Mouse (Mus musculus): ENCODE measurements at regions not wholly inside any gene's neighbourhood (a gene's known extent, or its start where the extent isn't known, plus 50 kb on each side); places are given as distances from the start of the nearest gene placed in this dataset.

- no peaks in the 10 kb centered on the region for H3K9me3 ChIP-seq (ENCODE audit: low read length)
- no peak overlapping the region for H3K9ac ChIP-seq
- TF ChIP-seq CTCF (IDR thresholded peaks at IDR 0.05; ENCODE audit: low read depth), result no peak
- no peak overlapping the region for H3K27ac ChIP-seq (ENCODE audit: low read depth, low read length)
- ATAC-seq, result no peak
- no peaks in the 10 kb centered on the region for H3K27me3 ChIP-seq (ENCODE audit: insufficient read depth, low read length)
- no peak overlapping the region for H3K4me2 ChIP-seq (ENCODE audit: low read depth)
- no peaks in the 10 kb centered on the region for H3K4me1 ChIP-seq (ENCODE audit: insufficient read depth)
- no peak for DNase-seq
- 74% methylated on average over 17 of the region's 17 CpGs for WGBS
- no peak overlapping the region for H3K4me3 ChIP-seq (ENCODE audit: low read depth, low read length)
- no peaks in the 10 kb centered on the region for H3K36me3 ChIP-seq (ENCODE audit: insufficient read depth)
These were observed 91.0 kb upstream of the Zfhx3 start for GRCm38 (mm10) chr8:107851236-107852043.

GRCm38 (mm10) chr8:107859770-107860169 lies 82.7 kb upstream of the Zfhx3 start:
- peak overlapping the region; percentile 69 for H3K27ac ChIP-seq (ENCODE audit: low read depth, low read length)
- 54% methylated on average over 4 of the region's 4 CpGs for WGBS
- ATAC-seq (peak; percentile 90), DNase-seq (no peak)
- H3K4me3 ChIP-seq (ENCODE audit: low read depth, low read length), result no peak overlapping the region
- H3K27me3 ChIP-seq (ENCODE audit: insufficient read depth, low read length), result no peaks in the 10 kb centered on the region
- no peaks in the 10 kb centered on the region for H3K9me3 ChIP-seq (ENCODE audit: low read length)
- TF ChIP-seq CTCF (IDR thresholded peaks at IDR 0.05; ENCODE audit: low read depth), result peak; percentile 15; the same call in 1 of the 2 replicates
- no peak overlapping the region for H3K4me2 ChIP-seq (ENCODE audit: low read depth)
- 0 out of 2 replicates have a peak, but pooled peaks cover 3% of the 10 kb centered on the region for H3K4me1 ChIP-seq (ENCODE audit: insufficient read depth)
- H3K36me3 ChIP-seq (ENCODE audit: insufficient read depth), result no peaks in the 10 kb centered on the region
- H3K9ac ChIP-seq, result no peak overlapping the region

DNA sequence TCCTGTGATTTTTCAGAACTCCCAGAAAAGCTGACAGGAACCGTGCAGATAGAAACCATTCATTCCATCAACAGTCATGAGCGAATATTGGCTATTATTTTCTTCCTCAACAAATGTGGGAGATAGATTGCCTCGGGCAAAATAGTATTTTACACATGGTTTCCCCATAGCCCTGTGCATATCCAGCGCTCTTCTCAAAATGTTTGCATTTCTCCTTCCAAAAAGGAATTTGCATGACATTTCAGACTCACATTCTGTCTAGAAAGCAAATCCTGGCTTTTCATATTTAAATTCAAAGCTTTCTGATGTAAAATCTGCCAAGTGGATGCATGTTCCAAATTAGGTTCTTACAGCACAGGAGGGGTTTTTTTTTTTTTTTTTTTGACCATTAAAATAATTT lies 82.2 kb upstream of the Zfhx3 start:
- no peaks in the 10 kb centered on the region for H3K9me3 ChIP-seq (ENCODE audit: low read length)
- TF ChIP-seq CTCF (IDR thresholded peaks at IDR 0.05; ENCODE audit: low read depth), result no peak
- peak; percentile 49; the same call in 1 of the 2 replicates for ATAC-seq
- 20% methylated on average over 4 of the region's 4 CpGs for WGBS
- no peaks in the 10 kb centered on the region for H3K27me3 ChIP-seq (ENCODE audit: insufficient read depth, low read length)
- peak overlapping the region; percentile 15; the same call in 1 of the 2 replicates for H3K9ac ChIP-seq
- 0 out of 2 replicates have a peak, but pooled peaks cover 3% of the 10 kb centered on the region for H3K4me1 ChIP-seq (ENCODE audit: insufficient read depth)
- H3K4me3 ChIP-seq (ENCODE audit: low read depth, low read length), result no peak overlapping the region
- peak; percentile 35 for DNase-seq
- peak overlapping the region; percentile 69 for H3K27ac ChIP-seq (ENCODE audit: low read depth, low read length)
- H3K4me2 ChIP-seq (ENCODE audit: low read depth), result no peak overlapping the region
- H3K36me3 ChIP-seq (ENCODE audit: insufficient read depth), result no peaks in the 10 kb centered on the region

DNA sequence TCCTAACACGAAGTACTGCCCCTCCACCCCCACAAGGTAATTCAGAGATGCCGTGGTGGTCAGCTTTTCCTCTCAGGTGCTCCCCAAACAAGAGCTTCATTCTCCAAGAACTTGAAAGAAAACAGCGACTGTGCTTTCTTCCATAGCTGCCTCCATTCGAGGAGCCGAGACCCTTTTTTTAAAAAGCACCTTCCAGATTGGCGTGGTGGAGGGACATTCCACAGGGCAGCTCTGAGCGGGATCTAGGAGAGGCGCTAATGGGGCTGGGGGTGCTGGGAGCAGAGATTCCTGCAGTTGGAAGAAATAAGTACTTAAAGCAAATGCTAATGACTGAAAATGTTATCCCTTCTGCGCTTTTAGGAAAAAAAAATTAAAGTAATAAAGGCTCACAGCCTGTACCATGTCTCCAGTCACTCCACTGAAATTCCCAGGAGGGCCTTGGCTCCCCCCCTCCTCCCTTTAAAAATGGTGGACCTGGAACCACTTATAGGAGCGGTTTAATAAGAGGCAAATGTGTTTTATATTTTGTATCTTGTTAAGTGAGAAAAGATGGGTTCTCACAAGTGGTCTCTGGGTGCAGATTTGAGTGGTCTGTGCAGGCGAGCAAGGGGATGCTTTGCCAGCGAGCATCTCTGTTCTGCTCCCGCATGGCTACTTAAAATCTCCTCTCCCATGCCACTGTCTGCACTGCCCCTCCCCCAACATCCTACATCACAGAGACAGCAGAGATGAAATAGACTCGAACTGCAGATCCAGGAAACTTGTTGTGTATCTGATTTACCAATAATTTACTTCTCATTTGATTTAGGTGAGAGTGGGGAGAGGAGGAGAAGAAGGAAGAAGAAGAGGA lies 77.4 kb upstream of the Zfhx3 start:
- no peaks in the 10 kb centered on the region for H3K36me3 ChIP-seq (ENCODE audit: insufficient read depth)
- 68% methylated on average over 14 of the region's 14 CpGs for WGBS
- H3K27ac ChIP-seq (ENCODE audit: low read depth, low read length), result no peak overlapping the region
- DNase-seq (no peak), ATAC-seq (no peak)
- H3K9me3 ChIP-seq (ENCODE audit: low read length), result no peaks in the 10 kb centered on the region
- H3K9ac ChIP-seq, result no peak overlapping the region
- H3K27me3 ChIP-seq (ENCODE audit: insufficient read depth, low read length), result no peaks in the 10 kb centered on the region
- H3K4me3 ChIP-seq (ENCODE audit: low read depth, low read length), result no peak overlapping the region
- no peak for TF ChIP-seq CTCF (IDR thresholded peaks at IDR 0.05; ENCODE audit: low read depth)
- H3K4me1 ChIP-seq (ENCODE audit: insufficient read depth), result 0 out of 2 replicates have a peak, but pooled peaks cover 3% of the 10 kb centered on the region
- H3K4me2 ChIP-seq (ENCODE audit: low read depth), result no peak overlapping the region

GRCm38 (mm10) chr8:107865744-107866143 lies 76.7 kb upstream of the Zfhx3 start:
- H3K4me3 ChIP-seq (ENCODE audit: low read depth, low read length), result no peak overlapping the region
- no peak for ATAC-seq
- H3K9ac ChIP-seq, result no peak overlapping the region
- H3K4me2 ChIP-seq (ENCODE audit: low read depth), result no peak overlapping the region
- H3K4me1 ChIP-seq (ENCODE audit: insufficient read depth), result 0 out of 2 replicates have a peak, but pooled peaks cover under 1% of the 10 kb centered on the region
- WGBS, result 71% methylated on average over 4 of the region's 4 CpGs
- H3K9me3 ChIP-seq (ENCODE audit: low read length), result no peaks in the 10 kb centered on the region
- TF ChIP-seq CTCF (IDR thresholded peaks at IDR 0.05; ENCODE audit: low read depth), result no peak
- no peak overlapping the region for H3K27ac ChIP-seq (ENCODE audit: low read depth, low read length)
- DNase-seq, result no peak
- H3K36me3 ChIP-seq (ENCODE audit: insufficient read depth), result no peaks in the 10 kb centered on the region
- H3K27me3 ChIP-seq (ENCODE audit: insufficient read depth, low read length), result no peaks in the 10 kb centered on the region

GRCm38 (mm10) chr8:107871718-107872117 lies 70.7 kb upstream of the Zfhx3 start:
- Histone ChIP-seq H3K36me3 (ENCODE audit: insufficient read depth) (no peaks in the 10 kb centered on the region), H3K27ac (ENCODE audit: low read depth, low read length) (no peak overlapping the region), H3K9me3 (ENCODE audit: low read length) (no peaks in the 10 kb centered on the region), H3K4me1 (ENCODE audit: insufficient read depth) (no peaks in the 10 kb centered on the region), H3K4me2 (ENCODE audit: low read depth) (peak overlapping the region; percentile 44), H3K4me3 (ENCODE audit: low read depth, low read length) (0 out of 2 replicates have a peak overlapping the region, but pooled peaks have one; percentile 18), H3K9ac (peak overlapping the region; percentile 44; the same call in 1 of the 2 replicates), H3K27me3 (ENCODE audit: insufficient read depth, low read length) (no peaks in the 10 kb centered on the region)
- ATAC-seq (no peak), DNase-seq (peak; percentile 16)
- TF ChIP-seq CTCF (IDR thresholded peaks at IDR 0.05; ENCODE audit: low read depth), result no peak
- 34% methylated on average over 15 of the region's 15 CpGs for WGBS
